Mouse (Mus musculus): ENCODE data around the gene Tmem54.

The Tmem54 gene

GRCm38 (mm10) chr4:129134799-129135585 is 29.6 kb downstream of the Tmem54 start:
- no peak for TF ChIP-seq GATA4 (IDR thresholded peaks at IDR 0.05; ENCODE audit: insufficient replicate concordance, low read length)

DNA sequence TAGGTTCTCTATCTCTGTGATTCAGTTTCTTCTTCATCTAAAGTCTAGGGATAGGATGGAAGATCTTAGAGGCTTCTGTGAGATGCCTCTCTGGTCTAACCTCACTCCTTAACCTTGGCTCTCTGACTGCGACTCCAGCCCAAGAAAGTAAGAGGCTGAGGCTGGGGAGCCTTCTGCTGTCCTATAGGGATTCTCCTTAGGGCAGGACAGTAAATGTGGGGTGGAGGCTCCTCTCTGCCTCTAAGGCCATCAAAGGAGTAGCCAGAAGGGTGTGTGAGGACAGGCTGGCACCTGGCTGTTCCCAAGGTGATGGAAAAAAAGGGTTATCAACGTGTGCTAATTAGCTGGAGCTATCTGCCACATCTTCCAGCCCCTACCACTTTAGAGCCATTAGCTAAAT is 30.3 kb downstream of the Tmem54 start:
- no peak for TF ChIP-seq GATA4 (IDR thresholded peaks at IDR 0.05; ENCODE audit: insufficient replicate concordance, low read length)

GRCm38 (mm10) chr4:129136189-129136578 is 30.8 kb downstream of the Tmem54 start:
- no peak for TF ChIP-seq GATA4 (IDR thresholded peaks at IDR 0.05; ENCODE audit: insufficient replicate concordance, low read length)

GRCm38 (mm10) chr4:129136579-129137391 is 31.4 kb downstream of the Tmem54 start, which contains the start of gene Fndc5:
Gene Fndc5, plus strand, starts transcription at chr4:129136999.
- no peak for TF ChIP-seq GATA4 (IDR thresholded peaks at IDR 0.05; ENCODE audit: insufficient replicate concordance, low read length)

- no peak for TF ChIP-seq GATA4 (IDR thresholded peaks at IDR 0.05; ENCODE audit: insufficient replicate concordance, low read length)
Measured at GRCm38 (mm10) chr4:129137392-129138321, 32.3 kb downstream of the Tmem54 start.

DNA sequence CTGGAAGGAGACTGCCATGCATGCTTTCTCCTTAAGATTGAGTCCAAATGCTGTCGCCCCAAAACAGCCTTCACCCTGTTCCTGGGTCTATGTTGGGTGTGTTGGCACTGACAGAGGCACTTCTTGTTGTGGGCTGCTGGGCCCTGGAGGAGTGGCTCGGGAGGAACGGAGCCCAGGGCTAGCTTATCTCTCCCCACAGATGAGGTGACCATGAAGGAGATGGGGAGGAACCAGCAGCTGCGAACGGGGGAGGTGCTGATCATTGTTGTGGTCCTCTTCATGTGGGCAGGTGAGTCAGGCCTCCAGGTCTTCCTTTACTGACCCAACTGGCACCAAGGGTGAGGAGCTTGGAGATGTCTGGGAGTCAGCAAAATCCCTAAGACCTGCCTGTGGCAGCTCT is 34.3 kb downstream of the Tmem54 start:
- no peak for TF ChIP-seq GATA4 (IDR thresholded peaks at IDR 0.05; ENCODE audit: insufficient replicate concordance, low read length)

DNA sequence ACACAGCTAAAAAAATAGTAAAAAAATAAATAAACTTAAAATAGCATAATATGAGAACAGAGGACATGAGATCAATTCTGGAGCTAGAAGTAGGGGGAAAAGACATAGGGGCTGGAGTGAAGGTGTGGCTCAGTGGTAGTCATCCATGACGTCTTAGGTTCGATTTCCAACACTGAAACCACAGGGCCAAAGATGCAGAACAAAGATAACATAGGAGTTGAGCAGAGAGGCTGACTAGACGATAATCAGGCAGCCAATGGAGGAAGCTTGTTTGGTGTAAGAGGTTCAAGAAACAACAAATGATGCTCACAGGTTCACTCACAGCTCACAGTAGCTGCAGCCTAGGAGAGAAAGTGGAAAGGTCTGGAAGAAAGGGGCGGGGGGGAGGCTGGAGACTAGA is 35.5 kb downstream of the Tmem54 start:
- TF ChIP-seq GATA4 (IDR thresholded peaks at IDR 0.05; ENCODE audit: insufficient replicate concordance, low read length): no peak

DNA sequence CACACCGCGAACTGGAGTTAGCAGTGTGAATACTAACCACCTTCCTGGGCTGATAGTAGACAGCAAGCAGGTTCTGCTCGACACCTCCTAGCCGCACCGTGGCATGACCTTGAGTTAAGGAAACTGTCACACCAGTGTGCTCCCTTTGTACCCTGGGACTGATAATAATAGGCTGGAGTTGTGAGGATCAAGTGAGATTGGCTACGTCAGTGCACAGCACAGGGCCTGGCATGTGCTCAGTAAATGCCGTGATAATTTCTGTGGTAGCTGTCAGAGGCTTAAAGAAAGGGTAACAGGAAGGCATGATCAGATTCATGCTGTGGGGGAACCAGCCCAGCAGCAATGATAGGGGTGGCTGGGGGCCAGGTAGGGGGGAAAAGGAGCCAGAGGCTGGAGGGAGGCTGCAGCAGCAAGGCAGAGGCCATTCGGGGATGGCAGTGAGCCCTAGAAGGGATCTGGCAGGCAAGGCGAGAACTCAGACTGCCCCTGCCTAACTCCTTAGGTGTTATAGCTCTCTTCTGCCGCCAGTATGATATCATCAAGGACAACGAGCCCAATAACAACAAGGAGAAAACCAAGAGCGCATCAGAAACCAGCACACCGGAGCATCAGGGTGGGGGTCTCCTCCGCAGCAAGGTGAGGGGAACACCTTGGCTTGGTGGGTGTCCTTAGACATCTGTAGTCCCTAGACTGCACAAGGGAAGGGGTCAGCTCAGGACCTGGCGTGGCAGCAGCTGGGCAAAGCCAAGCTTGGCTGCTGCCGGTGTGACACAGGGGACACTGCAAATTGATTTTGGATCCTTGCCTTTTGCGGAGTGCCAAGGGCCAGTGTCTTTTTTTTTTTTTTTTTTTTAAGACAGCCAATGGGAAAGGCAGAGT is 36.5 kb downstream of the Tmem54 start:
- TF ChIP-seq GATA4 (IDR thresholded peaks at IDR 0.05; ENCODE audit: insufficient replicate concordance, low read length): no peak

- TF ChIP-seq GATA4 (IDR thresholded peaks at IDR 0.05; ENCODE audit: insufficient replicate concordance, low read length): no peak
Measured at GRCm38 (mm10) chr4:129142439-129143045, 37.2 kb downstream of the Tmem54 start.

- TF ChIP-seq GATA4 (IDR thresholded peaks at IDR 0.05; ENCODE audit: insufficient replicate concordance, low read length): no peak
Measured at GRCm38 (mm10) chr4:129143509-129143908, 38.2 kb downstream of the Tmem54 start.

GRCm38 (mm10) chr4:129144401-129145367 is 39.3 kb downstream of the Tmem54 start:
- TF ChIP-seq GATA4 (IDR thresholded peaks at IDR 0.05; ENCODE audit: insufficient replicate concordance, low read length): no peak

GRCm38 (mm10) chr4:129145411-129145810 is 40.1 kb downstream of the Tmem54 start:
- no peak for TF ChIP-seq GATA4 (IDR thresholded peaks at IDR 0.05; ENCODE audit: insufficient replicate concordance, low read length)

DNA sequence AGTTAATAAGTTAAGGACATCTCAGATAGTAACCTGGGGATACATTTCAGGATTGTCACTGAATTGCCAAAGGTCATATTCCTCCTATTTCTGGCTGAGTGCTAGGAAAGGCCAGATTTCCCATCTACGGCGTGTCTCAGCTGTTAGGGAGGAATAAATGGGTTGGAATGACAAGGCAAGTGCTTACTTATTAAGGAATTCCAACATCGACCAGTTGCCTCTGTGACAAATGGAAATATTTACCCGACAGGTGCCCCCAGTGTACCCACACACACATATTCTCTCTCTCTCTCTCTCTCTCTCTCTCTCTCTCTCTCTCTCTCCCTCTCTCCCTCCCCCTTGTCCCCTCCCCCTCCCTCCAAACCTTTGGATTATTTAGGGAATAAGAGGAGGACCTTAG is 40.6 kb downstream of the Tmem54 start:
- TF ChIP-seq GATA4 (IDR thresholded peaks at IDR 0.05; ENCODE audit: insufficient replicate concordance, low read length): no peak
